Comparison of ENCODE assay signal across 25 mouse cellular contexts in genomic region chr17:75202314-75202713, GRCm38 (mm10).
DNase-seq lines count a peak whose midpoint lies in the region; ATAC-seq and TF ChIP-seq lines count a peak whose summit lies in the region.
"Had no signal": no experiment of that assay in that cellular context is flagged by ENCODE, and none has a peak within 500 bp of the region (broad histone marks: within the 10 kb centered on the region; RNA-seq: fewer than 3 reads in every experiment).

No protein-coding gene starts in this region.

- H3K36me3 ChIP-seq in hindbrain, embryonic 16.5 days (ENCODE audit: control insufficient read depth, insufficient read depth, low read length) = no peaks in the 10 kb centered on the region
- H3K36me3 ChIP-seq in hindbrain, embryonic 14.5 days (replicated peaks; ENCODE audit: control insufficient read depth, insufficient read depth) = no peaks in the 10 kb centered on the region
- H3K36me3 ChIP-seq in midbrain, postnatal 0 days (ENCODE audit: insufficient read depth, low read length) = no peaks in the 10 kb centered on the region
- no peaks in the 10 kb centered on the region for H3K36me3 ChIP-seq in midbrain, embryonic 15.5 days (replicated peaks)
- H3K36me3 ChIP-seq: embryonic facial prominence, embryonic 10.5 days; embryonic facial prominence, embryonic 13.5 days; forebrain, embryonic 12.5 days; hindbrain, embryonic 12.5 days; intestine, embryonic 15.5 days had no signal

- H3K4me3 ChIP-seq in hindbrain, embryonic 16.5 days (ENCODE audit: low read length) = no peak overlapping the region
- no peak overlapping the region for H3K4me3 ChIP-seq in hindbrain, embryonic 14.5 days (replicated peaks; ENCODE audit: low read length)
- H3K4me3 ChIP-seq in midbrain, postnatal 0 days (ENCODE audit: low read depth, low read length) = no peak overlapping the region
- no peak overlapping the region for H3K4me3 ChIP-seq in midbrain, embryonic 15.5 days
- H3K4me3 ChIP-seq: embryonic facial prominence, embryonic 10.5 days; embryonic facial prominence, embryonic 13.5 days; erythroblast, embryonic 14.5 days; forebrain, embryonic 12.5 days; gastrocnemius, adult 2 months; hindbrain, embryonic 12.5 days; intestine, embryonic 15.5 days had no signal

- TF ChIP-seq POLR2A in brain, embryonic 14.5 days (IDR thresholded peaks at IDR 0.05; ENCODE audit: borderline replicate concordance, extremely low read depth, insufficient read depth, insufficient read length, poor library complexity, severe bottlenecking) = no peak

- no peaks in the 10 kb centered on the region for H3K4me1 ChIP-seq in hindbrain, embryonic 16.5 days (ENCODE audit: control insufficient read depth, insufficient read depth, low read depth, low read length)
- no peaks in the 10 kb centered on the region for H3K4me1 ChIP-seq in hindbrain, embryonic 14.5 days (replicated peaks; ENCODE audit: control insufficient read depth, insufficient read depth, low read length)
- no peaks in the 10 kb centered on the region for H3K4me1 ChIP-seq in midbrain, postnatal 0 days (ENCODE audit: insufficient read depth, low read length)
- H3K4me1 ChIP-seq in midbrain, embryonic 15.5 days = no peaks in the 10 kb centered on the region
- H3K4me1 ChIP-seq: forebrain, embryonic 12.5 days; hindbrain, embryonic 12.5 days; intestine, embryonic 15.5 days had no signal

- H3K9me3 ChIP-seq in hindbrain, embryonic 16.5 days (ENCODE audit: control insufficient read depth, low read length) = no peaks in the 10 kb centered on the region
- no peaks in the 10 kb centered on the region for H3K9me3 ChIP-seq in hindbrain, embryonic 14.5 days (ENCODE audit: control insufficient read depth, low read length)
- no peaks in the 10 kb centered on the region for H3K9me3 ChIP-seq in midbrain, postnatal 0 days (ENCODE audit: low read length)
- H3K9me3 ChIP-seq in midbrain, embryonic 15.5 days = no peaks in the 10 kb centered on the region
- H3K9me3 ChIP-seq: embryonic facial prominence, embryonic 10.5 days; embryonic facial prominence, embryonic 13.5 days; forebrain, embryonic 12.5 days; hindbrain, embryonic 12.5 days; intestine, embryonic 15.5 days had no signal

- no peak for DNase-seq in hindbrain, embryonic 14.5 days (ENCODE audit: low spot score)
- DNase-seq in midbrain, postnatal 0 days (ENCODE audit: low spot score) = peak; percentile 40
- DNase-seq in brain, embryonic 14.5 days (ENCODE audit: low read depth) = peak; percentile 34
- no peak for DNase-seq in ovary, postnatal 10 days (ENCODE audit: low spot score)
- DNase-seq: adrenal gland, adult 8-10 months; adrenal gland, postnatal 25 days; cerebellum, adult 11 months; cerebellum, adult 2 months; cerebellum, adult 9-11 months; cerebellum, postnatal 36 days; embryo, embryonic 11 days; gastrocnemius, adult 2 months; gastrocnemius, postnatal 14 days; heart, adult 11 months had no signal

- H3K27me3 ChIP-seq in hindbrain, embryonic 16.5 days (replicated peaks; ENCODE audit: control insufficient read depth, insufficient read depth, low read length) = no peaks in the 10 kb centered on the region
- no peaks in the 10 kb centered on the region for H3K27me3 ChIP-seq in hindbrain, embryonic 14.5 days (ENCODE audit: control insufficient read depth, insufficient read depth, low read length)
- no peaks in the 10 kb centered on the region for H3K27me3 ChIP-seq in midbrain, postnatal 0 days (ENCODE audit: insufficient read depth, low read length)
- no peaks in the 10 kb centered on the region for H3K27me3 ChIP-seq in midbrain, embryonic 15.5 days (replicated peaks)
- H3K27me3 ChIP-seq: embryonic facial prominence, embryonic 13.5 days; forebrain, embryonic 12.5 days; hindbrain, embryonic 12.5 days; intestine, embryonic 15.5 days had no signal

- no peak overlapping the region for H3K4me2 ChIP-seq in hindbrain, embryonic 16.5 days (ENCODE audit: low read length)
- H3K4me2 ChIP-seq in hindbrain, embryonic 14.5 days (replicated peaks) = no peak overlapping the region
- H3K4me2 ChIP-seq in midbrain, postnatal 0 days (ENCODE audit: low read depth, low read length, poor library complexity, severe bottlenecking) = no peak overlapping the region
- no peak overlapping the region for H3K4me2 ChIP-seq in midbrain, embryonic 15.5 days
- H3K4me2 ChIP-seq: embryonic facial prominence, embryonic 13.5 days; forebrain, embryonic 12.5 days; heart, embryonic 11.5 days; hindbrain, embryonic 12.5 days; intestine, embryonic 15.5 days had no signal

- 57% methylated on average over 3 of the region's 3 CpGs for WGBS in hindbrain, embryonic 16.5 days
- WGBS in hindbrain, embryonic 14.5 days = 75% methylated on average over 3 of the region's 3 CpGs
- 54% methylated on average over 3 of the region's 3 CpGs for WGBS in midbrain, postnatal 0 days
- WGBS in midbrain, embryonic 15.5 days = 60% methylated on average over 3 of the region's 3 CpGs

- no peak overlapping the region for H3K27ac ChIP-seq in hindbrain, embryonic 16.5 days (ENCODE audit: low read depth, low read length)
- H3K27ac ChIP-seq in hindbrain, embryonic 14.5 days = no peak overlapping the region
- no peak overlapping the region for H3K27ac ChIP-seq in midbrain, postnatal 0 days (ENCODE audit: low read depth, low read length)
- H3K27ac ChIP-seq in midbrain, embryonic 15.5 days = no peak overlapping the region
- H3K27ac ChIP-seq: embryonic facial prominence, embryonic 10.5 days; embryonic facial prominence, embryonic 13.5 days; forebrain, embryonic 12.5 days; gastrocnemius, adult 2 months; hindbrain, embryonic 12.5 days; intestine, embryonic 15.5 days had no signal

- H3K9ac ChIP-seq in hindbrain, embryonic 16.5 days (ENCODE audit: low read depth, low read length) = no peak overlapping the region
- no peak overlapping the region for H3K9ac ChIP-seq in hindbrain, embryonic 14.5 days
- H3K9ac ChIP-seq in midbrain, postnatal 0 days (replicated peaks; ENCODE audit: low read length, poor library complexity, severe bottlenecking) = no peak overlapping the region
- H3K9ac ChIP-seq in midbrain, embryonic 15.5 days = no peak overlapping the region
- H3K9ac ChIP-seq: embryonic facial prominence, embryonic 13.5 days; forebrain, embryonic 12.5 days; hindbrain, embryonic 12.5 days; intestine, embryonic 15.5 days had no signal

- TF ChIP-seq CTCF in midbrain, postnatal 0 days (IDR thresholded peaks at IDR 0.05) = no peak
- TF ChIP-seq CTCF in brain, embryonic 14.5 days (IDR thresholded peaks at IDR 0.05; ENCODE audit: borderline replicate concordance, extremely low read depth, insufficient read depth, insufficient read length) = no peak

- peak; percentile 60; the same call in 1 of the 2 replicates for ATAC-seq in hindbrain, embryonic 16.5 days
- ATAC-seq in hindbrain, embryonic 14.5 days (ENCODE audit: low FRiP score) = no peak
- ATAC-seq in midbrain, postnatal 0 days (ENCODE audit: low FRiP score) = no peak
- ATAC-seq in midbrain, embryonic 15.5 days (replicated peaks) = no peak
- ATAC-seq: activated CD4-positive, CD25-positive, alpha-beta regulatory T cell, adult 4 months; CD4-positive, CD25-positive, alpha-beta regulatory T cell, adult 4 months; intestine, embryonic 15.5 days had no signal

Comparison
In these comparisons a context has a peak if more than half of its experiments do, and no peak if none do; other contexts are left out.
1. DNase-seq: peak in midbrain, postnatal 0 days (single experiment) and brain, embryonic 14.5 days (single experiment); none in hindbrain, embryonic 14.5 days (single experiment) and ovary, postnatal 10 days (single experiment).